Mouse (Mus musculus): ENCODE data around the gene Pfdn4. TPM values are rescaled to one million over a fixed set of nuclear protein-coding genes. Genes with fewer than 3 reads are reported as not detected.
A peak's percentile ranks its signal among the peaks of the same experiment; 100 is the strongest.

Gene Pfdn4
- polyA plus RNA-seq, 1 experiment from 2014 or later: 68.8 TPM

DNA sequence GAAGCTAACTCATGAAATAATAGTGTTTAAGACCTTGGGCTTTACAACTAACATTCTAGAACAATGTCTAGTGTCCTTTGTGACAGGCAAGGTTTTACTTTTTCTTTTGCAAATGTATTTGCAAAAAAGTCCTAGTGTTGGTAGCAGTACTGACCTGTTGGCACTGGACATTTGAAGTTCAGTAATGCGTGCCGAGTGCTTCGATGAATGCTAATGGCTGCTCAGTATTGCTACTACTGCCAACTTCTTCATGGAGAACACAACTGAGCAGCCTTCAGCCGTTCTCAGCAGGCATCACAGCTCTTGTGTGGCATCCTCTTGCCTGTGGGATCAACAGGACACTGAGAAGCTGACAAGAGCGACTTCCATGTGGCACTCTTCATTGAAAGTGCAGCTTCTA lies 22.1 kb upstream of the Pfdn4 start:
- Histone ChIP-seq H3K36me3 (no peaks in the 10 kb centered on the region), H3K4me2 (no peak overlapping the region), H3K4me3 (replicated peaks) (no peak overlapping the region), H3K9me3 (no peaks in the 10 kb centered on the region), H3K9ac (no peak overlapping the region), H3K27me3 (replicated peaks) (no peaks in the 10 kb centered on the region), H3K27ac (no peak overlapping the region), H3K4me1 (no peaks in the 10 kb centered on the region)
- WGBS: 95% methylated on average over 5 of the region's 5 CpGs
- no peak for ATAC-seq (ENCODE audit: insufficient read depth, low FRiP score, low read depth)

DNA sequence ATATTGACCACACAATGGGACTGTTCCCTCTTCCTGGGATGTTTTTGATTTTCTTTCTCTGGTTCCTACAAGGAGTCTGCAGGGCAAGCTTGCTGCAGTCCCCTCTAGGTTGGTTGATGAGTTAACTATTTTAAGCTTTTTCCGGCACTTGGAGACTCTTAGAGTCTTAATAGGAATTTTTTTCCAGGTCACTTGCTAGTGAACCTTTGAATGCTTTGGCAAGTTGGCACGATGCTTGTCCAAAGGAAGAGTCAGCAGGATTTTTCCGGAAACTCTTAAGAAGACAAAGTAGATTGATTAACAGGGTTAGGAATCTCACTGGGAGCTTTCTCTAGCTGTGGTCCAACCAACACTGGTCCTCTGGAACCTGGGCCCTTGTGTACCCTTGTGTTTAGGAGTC lies 21.1 kb upstream of the Pfdn4 start:
- Histone ChIP-seq H3K27me3 (replicated peaks) (no peaks in the 10 kb centered on the region), H3K4me3 (replicated peaks) (no peak overlapping the region), H3K27ac (no peak overlapping the region), H3K4me1 (no peaks in the 10 kb centered on the region), H3K9ac (no peak overlapping the region), H3K9me3 (no peaks in the 10 kb centered on the region), H3K4me2 (no peak overlapping the region), H3K36me3 (no peaks in the 10 kb centered on the region)
- 82% methylated on average over 3 of the region's 3 CpGs for WGBS
- ATAC-seq (ENCODE audit: insufficient read depth, low FRiP score, low read depth): no peak

DNA sequence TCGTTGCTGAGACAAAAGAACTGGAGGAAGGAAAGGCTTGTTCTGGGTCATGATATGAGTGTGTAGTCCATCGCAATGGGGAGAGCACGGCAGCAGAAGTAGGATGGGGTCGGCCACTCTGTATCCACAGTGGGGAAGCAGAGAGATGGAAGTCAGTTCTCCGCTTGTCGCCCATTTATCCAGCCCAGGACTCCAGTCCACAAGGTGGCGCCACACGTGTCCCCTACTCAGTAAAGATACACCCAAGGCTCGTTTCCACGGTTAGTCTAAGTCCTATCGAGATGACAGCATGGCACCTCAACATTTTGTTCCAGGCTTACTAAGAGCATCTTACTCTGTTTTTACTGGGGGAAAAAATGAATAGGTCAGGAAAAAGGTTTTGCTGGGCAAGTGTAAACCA lies 20.0 kb upstream of the Pfdn4 start:
- WGBS: 77% methylated on average over 11 of the region's 11 CpGs
- Histone ChIP-seq H3K4me2 (no peak overlapping the region), H3K9ac (no peak overlapping the region), H3K36me3 (no peaks in the 10 kb centered on the region), H3K4me1 (no peaks in the 10 kb centered on the region), H3K9me3 (no peaks in the 10 kb centered on the region), H3K27ac (no peak overlapping the region), H3K27me3 (replicated peaks) (no peaks in the 10 kb centered on the region), H3K4me3 (replicated peaks) (no peak overlapping the region)
- no peak for ATAC-seq (ENCODE audit: insufficient read depth, low FRiP score, low read depth)

DNA sequence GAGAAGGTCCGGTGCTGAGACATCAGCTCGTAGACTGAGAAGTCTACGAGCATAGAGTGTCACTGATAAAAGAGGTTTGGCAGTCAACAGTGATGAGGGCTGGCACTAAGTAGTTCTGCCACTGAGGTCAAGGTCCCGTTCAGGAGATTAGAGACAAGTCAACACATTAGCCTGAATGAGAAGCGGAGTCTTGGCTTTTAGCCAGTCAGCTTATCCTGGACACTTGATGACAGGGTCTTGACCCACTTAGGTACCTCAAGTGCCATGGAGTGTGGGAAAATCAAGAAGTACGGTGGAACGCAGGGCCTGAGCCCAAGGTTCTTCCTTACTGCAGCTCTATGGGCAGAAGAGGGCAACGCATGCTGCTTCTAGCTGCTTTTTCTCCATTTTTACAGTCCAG lies 19.6 kb upstream of the Pfdn4 start:
- Histone ChIP-seq H3K9ac (no peak overlapping the region), H3K4me3 (replicated peaks) (no peak overlapping the region), H3K27ac (no peak overlapping the region), H3K4me2 (no peak overlapping the region), H3K9me3 (no peaks in the 10 kb centered on the region), H3K27me3 (replicated peaks) (no peaks in the 10 kb centered on the region), H3K4me1 (no peaks in the 10 kb centered on the region), H3K36me3 (no peaks in the 10 kb centered on the region)
- no peak for ATAC-seq (ENCODE audit: insufficient read depth, low FRiP score, low read depth)
- WGBS: 64% methylated on average over 8 of the region's 8 CpGs

DNA sequence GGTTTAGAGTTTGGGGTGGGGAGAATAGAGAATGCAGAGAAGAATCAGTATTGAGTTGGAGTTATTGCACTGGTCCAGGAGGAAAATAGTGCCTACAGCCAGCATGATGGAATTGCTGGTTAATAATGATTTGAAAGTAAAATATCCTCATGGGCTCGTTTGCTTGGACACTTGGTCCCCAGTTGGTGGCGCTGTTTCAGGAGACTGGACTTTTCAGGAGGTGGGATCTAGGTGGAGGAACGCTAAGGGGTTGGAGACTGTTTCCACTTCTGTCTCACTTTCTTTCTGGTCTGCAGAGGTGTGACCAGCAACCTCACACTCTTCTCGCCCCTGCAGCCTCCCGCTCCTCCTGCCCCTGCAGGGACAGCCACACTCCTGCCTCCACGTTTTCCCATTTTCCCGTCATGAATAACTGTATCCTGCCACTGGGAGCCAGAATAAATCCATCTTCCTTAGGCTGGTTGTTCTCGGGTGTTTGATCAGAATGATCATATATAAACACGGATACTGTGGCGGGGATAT lies 14.1 kb upstream of the Pfdn4 start:
- H3K36me3 ChIP-seq: no peaks in the 10 kb centered on the region
- H3K4me3 ChIP-seq (replicated peaks): no peak overlapping the region
- H3K9me3 ChIP-seq: no peaks in the 10 kb centered on the region
- H3K27me3 ChIP-seq (replicated peaks): peaks cover 15% of the 10 kb centered on the region; the same call in 1 of the 2 replicates
- whole genome bisulfite sequencing: 51% methylated on average over 10 of the region's 10 CpGs
- no peak overlapping the region for H3K4me2 ChIP-seq
- ATAC-seq (ENCODE audit: insufficient read depth, low FRiP score, low read depth): no peak
- H3K9ac ChIP-seq: no peak overlapping the region
- H3K4me1 ChIP-seq: no peaks in the 10 kb centered on the region
- H3K27ac ChIP-seq: no peak overlapping the region

DNA sequence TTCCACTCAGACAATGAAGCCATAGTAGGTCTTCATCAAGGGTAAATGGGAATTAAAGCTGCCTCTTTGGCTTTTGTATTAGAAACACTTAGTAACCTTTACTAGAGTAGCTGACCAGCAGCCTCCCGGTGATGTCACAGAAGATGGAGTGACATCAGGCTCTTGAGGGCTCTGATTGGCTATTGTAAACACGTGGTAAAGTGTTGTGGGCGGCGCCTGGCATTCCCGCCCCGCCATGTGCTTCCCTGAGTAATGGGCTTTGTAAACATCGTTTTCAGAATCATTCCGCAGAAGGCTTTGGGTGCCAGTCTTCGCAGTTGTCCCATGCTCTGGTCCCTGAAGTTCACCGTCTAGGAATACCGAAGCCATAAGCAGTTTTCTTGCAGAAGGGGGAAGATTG lies 12.3 kb upstream of the Pfdn4 start:
- no peak overlapping the region for H3K4me3 ChIP-seq (replicated peaks)
- no peak overlapping the region for H3K4me2 ChIP-seq
- no peak overlapping the region for H3K9ac ChIP-seq
- H3K4me1 ChIP-seq: no peaks in the 10 kb centered on the region
- H3K9me3 ChIP-seq: no peaks in the 10 kb centered on the region
- H3K27me3 ChIP-seq (replicated peaks): peaks cover 15% of the 10 kb centered on the region; the same call in 1 of the 2 replicates
- H3K27ac ChIP-seq: no peak overlapping the region
- WGBS: 66% methylated on average over 11 of the region's 11 CpGs
- no peaks in the 10 kb centered on the region for H3K36me3 ChIP-seq
- ATAC-seq (ENCODE audit: insufficient read depth, low FRiP score, low read depth): no peak

DNA sequence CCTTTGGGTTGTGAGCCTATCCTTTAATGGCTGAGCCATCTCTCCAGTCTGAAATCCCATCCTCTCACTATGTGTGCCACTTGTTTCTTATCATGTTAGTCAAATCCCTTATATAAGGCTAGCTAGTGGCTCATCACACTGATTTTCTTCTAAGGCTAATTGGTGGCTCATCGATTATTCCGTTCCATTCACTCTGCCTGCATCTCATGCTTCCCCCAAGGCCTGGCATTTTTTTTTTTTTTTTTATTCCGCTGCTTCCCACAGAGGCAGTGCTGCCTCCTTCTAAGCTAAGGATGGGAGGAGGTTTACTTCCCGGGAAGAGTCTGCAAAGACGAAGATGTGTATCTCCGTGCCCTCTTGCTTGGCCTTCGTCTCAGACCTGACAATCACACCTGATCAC lies 9.0 kb upstream of the Pfdn4 start:
- 74% methylated on average over 7 of the region's 7 CpGs for WGBS
- Histone ChIP-seq H3K9me3 (no peaks in the 10 kb centered on the region), H3K4me1 (no peaks in the 10 kb centered on the region), H3K27ac (no peak overlapping the region), H3K27me3 (replicated peaks) (peaks cover 15% of the 10 kb centered on the region), H3K4me2 (no peak overlapping the region), H3K36me3 (no peaks in the 10 kb centered on the region), H3K4me3 (replicated peaks) (no peak overlapping the region), H3K9ac (no peak overlapping the region)
- ATAC-seq (ENCODE audit: insufficient read depth, low FRiP score, low read depth): no peak

DNA sequence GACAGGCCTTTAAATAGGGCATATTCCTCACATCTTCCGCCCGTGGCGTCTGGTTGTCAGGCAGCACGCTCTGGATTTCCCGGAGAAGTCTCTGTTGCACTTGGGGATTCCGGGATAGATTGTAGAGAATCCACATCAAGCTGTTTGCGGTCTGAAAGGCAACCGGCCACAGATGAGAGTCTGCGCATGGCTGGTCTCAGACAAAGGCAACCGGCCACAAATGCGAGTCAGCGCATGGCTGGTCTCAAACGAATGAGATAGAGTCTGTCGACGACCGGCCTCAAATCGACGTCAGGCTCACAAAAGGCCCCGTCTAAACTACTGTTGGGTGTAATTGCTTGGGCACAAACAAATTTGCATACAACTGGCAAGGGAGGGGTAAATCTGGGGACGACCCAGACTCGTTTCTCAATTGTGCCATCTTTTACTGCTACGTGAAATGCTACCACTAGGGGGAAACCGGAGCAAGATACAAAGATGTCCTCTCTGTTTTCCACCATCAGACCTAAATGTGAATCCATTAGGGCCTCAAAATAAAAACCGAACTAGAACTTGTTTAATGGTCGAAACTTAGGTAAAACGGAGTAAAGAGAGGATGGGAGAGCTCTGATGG lies 8.2 kb upstream of the Pfdn4 start:
- Histone ChIP-seq H3K4me2 (no peak overlapping the region), H3K4me1 (no peaks in the 10 kb centered on the region), H3K9me3 (no peaks in the 10 kb centered on the region), H3K4me3 (replicated peaks) (no peak overlapping the region), H3K27ac (no peak overlapping the region), H3K9ac (no peak overlapping the region), H3K36me3 (no peaks in the 10 kb centered on the region), H3K27me3 (replicated peaks) (peaks cover 22% of the 10 kb centered on the region)
- ATAC-seq (ENCODE audit: insufficient read depth, low FRiP score, low read depth): no peak
- 61% methylated on average over 26 of the region's 26 CpGs for WGBS

DNA sequence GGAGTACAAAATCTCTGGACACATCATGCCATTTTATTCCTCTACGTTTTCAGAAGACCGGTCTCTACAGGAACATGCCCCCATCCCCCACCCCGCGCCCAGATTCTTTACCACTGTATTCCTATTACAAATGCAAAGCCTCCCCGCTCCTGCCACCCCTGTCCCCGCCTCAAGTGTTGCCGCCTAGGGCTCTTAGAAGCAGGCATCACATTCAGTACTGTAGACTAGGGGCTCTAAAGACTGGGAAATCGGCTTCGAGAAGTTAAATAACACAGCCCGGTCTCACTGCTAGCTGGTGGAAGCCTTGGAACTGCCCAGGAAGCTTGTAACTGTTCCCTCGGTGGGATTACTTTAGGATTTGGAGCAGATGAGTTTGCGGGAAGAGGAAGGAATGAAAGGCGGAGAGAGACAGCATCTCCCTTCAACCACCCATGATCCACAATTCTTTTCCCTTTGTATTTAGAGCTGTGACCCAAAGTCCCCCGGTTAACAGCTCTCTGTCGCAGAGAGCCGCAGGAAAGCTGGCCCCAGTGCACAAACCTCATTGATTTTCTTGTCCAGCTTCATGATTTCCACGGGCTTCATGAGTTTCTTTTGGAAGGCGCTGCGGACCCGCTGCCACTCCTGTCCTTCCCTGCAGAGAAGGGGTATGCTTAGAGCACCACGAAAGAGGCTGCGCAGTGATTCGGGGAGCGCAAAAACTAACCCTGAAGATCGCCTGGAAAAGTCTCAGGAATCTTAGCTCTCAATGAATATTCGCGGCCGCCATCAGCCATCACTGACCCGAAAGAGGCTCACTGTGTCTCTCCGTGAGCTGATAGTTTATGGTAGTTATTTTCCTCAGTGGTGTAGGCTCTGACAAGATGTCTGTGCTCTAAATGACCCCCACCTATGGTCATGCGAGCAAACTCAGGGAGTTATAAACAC lies 1.2 kb upstream of the Pfdn4 start:
- no peak for ATAC-seq (ENCODE audit: insufficient read depth, low FRiP score, low read depth)
- Histone ChIP-seq H3K4me1 (peaks cover 15% of the 10 kb centered on the region), H3K4me2 (no peak overlapping the region), H3K27ac (no peak overlapping the region), H3K27me3 (replicated peaks) (peaks cover 65% of the 10 kb centered on the region), H3K9me3 (no peaks in the 10 kb centered on the region), H3K36me3 (no peaks in the 10 kb centered on the region), H3K9ac (no peak overlapping the region), H3K4me3 (replicated peaks) (no peak overlapping the region)
- 7% methylated on average over 31 of the region's 31 CpGs for WGBS

DNA sequence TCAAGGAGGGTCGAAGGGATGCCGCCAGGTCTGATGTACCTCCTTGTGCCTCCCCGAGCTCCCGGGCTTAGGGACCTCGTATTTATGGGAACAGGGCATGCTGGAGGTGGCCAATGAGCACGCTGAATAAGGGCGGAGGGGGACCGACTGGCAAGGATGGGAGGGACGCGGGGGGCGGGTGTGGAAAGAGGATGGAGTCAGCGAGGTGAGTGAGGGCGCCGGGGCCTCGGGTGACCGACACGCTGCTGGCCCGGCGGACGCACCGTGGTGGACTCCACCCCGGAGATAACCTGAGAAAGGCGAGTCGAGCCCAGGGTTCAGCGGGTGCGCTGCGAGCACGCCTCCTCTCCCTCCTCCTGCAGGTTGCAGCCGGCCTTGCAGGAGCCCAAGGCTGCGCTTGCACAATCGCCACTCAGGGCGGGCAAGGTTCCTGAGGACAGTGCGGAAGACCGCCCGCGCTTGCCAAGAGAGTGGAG lies 901 bp downstream of the Pfdn4 start, which contains the start of gene Cyp24a1:
Gene Cyp24a1 (minus strand): TSS at position 55 of the 476 bp plus-strand sequence.
- no peak within 1 kb of the TSS for H3K27ac ChIP-seq
- under 1% methylated on average over 36 of the region's 36 CpGs for WGBS

DNA sequence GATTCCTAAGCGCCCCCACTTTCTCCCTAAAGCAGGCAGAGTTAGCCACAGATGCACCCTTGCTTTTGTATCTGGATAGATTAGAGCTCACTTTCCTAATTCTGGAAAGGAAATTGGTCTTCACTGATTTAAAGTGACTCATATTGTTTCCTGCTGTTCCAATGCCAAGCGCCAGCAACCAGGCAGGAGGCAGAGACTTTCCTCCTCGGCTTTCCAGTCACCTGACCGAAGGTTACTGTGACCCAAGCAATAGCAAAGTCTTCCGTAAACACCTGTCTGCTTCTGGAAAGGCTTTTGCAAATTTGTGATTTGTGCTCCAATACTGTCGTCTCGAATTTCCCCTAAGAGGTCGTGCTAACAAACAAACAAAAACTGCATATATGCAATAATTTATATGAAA lies 1.8 kb downstream of the Pfdn4 start:
- H3K4me2 ChIP-seq: no peak overlapping the region
- 23% methylated on average over 8 of the region's 8 CpGs for WGBS

More for the DNA sequence above, 901 bp downstream of the Pfdn4 start, which contains the start of gene Cyp24a1:
- Histone ChIP-seq H3K9ac (no peak within 1 kb of the TSS), H3K4me1 (peaks cover 15% of the 10 kb centered on the region), H3K27me3 (replicated peaks) (peaks cover 69% of the 10 kb centered on the region), H3K4me3 (replicated peaks) (peak within 1 kb of the TSS; percentile 22), H3K36me3 (no peaks in the 10 kb centered on the region), H3K4me2 (peak within 1 kb of the TSS; percentile 49), H3K9me3 (no peaks in the 10 kb centered on the region)
- ATAC-seq (ENCODE audit: insufficient read depth, low FRiP score, low read depth): peak; percentile 73; the same call in 1 of the 2 replicates

DNA sequence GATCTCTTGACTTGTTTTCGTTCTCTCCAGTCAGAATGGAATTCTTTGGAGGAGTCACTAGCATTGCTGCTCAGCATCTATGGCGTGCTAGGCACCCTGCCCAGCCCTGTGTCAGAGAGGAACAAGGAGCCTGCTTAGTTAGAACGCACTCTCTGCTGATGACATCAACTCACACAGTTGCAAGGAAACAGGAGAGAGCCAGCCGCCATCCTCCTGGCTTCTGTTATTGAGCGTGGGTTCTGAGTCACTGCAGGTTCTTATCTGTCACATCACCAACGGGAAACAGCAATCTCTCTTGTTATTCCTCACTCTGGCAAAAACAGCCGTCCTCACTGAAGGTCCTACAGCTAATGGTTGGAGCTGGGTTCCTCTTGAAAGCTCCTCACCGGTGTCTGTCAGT lies 7.1 kb downstream of the Pfdn4 start:
- H3K27me3 ChIP-seq (replicated peaks): peaks cover 14% of the 10 kb centered on the region
- ATAC-seq (ENCODE audit: insufficient read depth, low FRiP score, low read depth): no peak
- H3K27ac ChIP-seq: no peak overlapping the region
- no peak overlapping the region for H3K4me3 ChIP-seq (replicated peaks)
- no peak overlapping the region for H3K4me2 ChIP-seq
- H3K9ac ChIP-seq: no peak overlapping the region
- no peaks in the 10 kb centered on the region for H3K36me3 ChIP-seq
- 35% methylated on average over 8 of the region's 8 CpGs for WGBS
- no peaks in the 10 kb centered on the region for H3K4me1 ChIP-seq
- no peaks in the 10 kb centered on the region for H3K9me3 ChIP-seq

More for the DNA sequence above, 1.8 kb downstream of the Pfdn4 start:
- no peak for ATAC-seq (ENCODE audit: insufficient read depth, low FRiP score, low read depth)
- no peaks in the 10 kb centered on the region for H3K9me3 ChIP-seq
- no peaks in the 10 kb centered on the region for H3K36me3 ChIP-seq
- no peak overlapping the region for H3K9ac ChIP-seq
- no peak overlapping the region for H3K4me3 ChIP-seq (replicated peaks)
- H3K27me3 ChIP-seq (replicated peaks): peaks cover 62% of the 10 kb centered on the region
- no peak overlapping the region for H3K27ac ChIP-seq
- H3K4me1 ChIP-seq: peaks cover 15% of the 10 kb centered on the region

Measured in stomach, embryonic 15.5 days (tissue).